Mouse (Mus musculus) kidney, adult 2 months (tissue): Measurements from ENCODE around the gene Ccnt2.

Experiments used
- CTCF ChIP-seq: fragments of 200-500 bp; conservative IDR thresholded peaks from 2 replicates; pipeline ENCODE4 v1.5.1; 2011; ENCODE audit warnings: low read depth, mild to moderate bottlenecking, control low read depth, low read length, moderate library complexity, mixed read lengths; ENCODE audit not compliant: insufficient read depth, insufficient read length
- POLR2A ChIP-seq: fragments of 200-500 bp; IDR thresholded peaks from one replicate; pipeline ENCODE4 v1.6.1; 2011; ENCODE audit warnings: low read depth, low read length, control low read depth

- no peak for TF ChIP-seq POLR2A
- no peak for TF ChIP-seq CTCF
Observed at GRCm38 (mm10) chr1:127816381-127816780, 42.4 kb downstream of the Ccnt2 start.
